Mouse (Mus musculus): ENCODE data around the gene Arhgef3.

Arhgef3 gene

DNA sequence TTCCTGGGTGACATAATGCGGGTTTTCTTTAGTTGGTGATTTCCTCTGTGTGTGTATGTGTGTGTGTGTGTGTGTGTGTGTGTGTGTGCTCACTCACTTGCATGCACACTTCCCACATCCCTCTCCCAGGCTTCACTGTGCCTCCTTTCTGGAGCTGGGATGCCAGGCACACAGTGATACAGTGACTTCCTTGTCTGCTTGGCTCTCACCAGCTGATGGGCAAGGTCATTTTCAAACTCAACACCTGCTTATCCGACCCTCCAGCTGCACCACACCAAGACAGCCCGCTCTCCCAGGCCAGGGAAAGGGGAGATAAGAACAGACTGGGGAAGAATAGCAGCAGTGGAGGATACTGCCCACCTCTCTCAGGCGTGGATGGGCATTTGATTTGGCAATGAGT, 52.5 kb downstream of the Arhgef3 start:
- no peak for DNase-seq

DNA sequence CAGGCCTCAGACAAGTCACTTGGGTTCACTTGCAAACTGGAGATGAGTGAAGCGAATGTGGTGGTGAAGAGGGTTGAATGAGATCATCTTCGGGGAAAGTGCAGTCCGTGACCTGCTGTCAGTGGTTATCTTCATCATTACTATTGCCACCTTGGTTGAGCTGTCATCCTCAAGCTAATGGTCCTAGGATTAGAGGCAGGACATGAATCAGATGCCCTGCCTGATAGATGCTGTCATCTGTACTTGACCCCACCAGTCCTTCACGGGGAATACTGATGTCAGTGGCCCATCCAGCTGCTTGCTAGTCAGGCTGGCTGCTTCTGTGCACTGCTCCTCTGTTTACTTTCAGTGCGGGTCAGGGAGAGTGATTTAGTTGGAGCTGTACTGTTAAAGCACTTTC, 53.7 kb downstream of the Arhgef3 start:
- DNase-seq = no peak

DNA sequence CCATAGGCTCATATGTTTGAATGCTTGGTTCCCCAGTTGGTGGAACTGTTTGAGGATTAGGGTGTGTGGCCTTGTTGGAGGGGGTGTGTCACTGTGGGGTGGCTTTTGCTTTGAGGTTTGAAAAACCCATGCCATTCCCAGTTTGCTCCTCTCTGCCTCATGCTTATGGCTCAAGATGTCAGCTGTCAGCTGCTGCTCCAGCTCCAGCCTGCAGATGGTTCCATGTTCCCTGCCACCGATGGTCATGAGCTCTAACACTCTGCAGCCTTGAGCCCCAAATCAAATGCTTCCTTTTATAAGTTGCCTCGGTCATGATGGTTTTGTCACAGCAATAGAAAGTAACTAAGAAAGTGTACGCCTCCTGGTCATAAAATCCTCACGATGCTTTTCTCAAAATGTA, 54.6 kb downstream of the Arhgef3 start:
- DNase-seq = no peak

DNA sequence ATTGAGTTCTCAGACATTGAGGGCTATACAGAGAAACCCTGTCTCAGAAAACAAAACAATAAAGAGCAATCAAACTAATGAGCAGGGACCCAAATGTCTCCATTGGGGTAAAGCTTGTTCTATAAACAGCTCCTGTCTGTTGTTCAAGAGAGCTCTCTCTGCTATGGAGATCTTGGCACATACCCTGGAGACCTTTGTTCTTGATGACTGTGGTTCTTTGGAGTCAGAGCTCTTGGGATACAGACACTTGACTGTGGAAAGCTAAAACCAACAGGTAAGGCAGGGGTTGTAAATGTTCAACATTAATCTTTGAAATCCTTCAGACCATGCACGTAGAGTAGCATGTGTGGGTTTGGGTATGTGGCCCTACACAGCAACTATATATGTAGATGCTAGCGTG, 55.7 kb downstream of the Arhgef3 start:
- no peak for DNase-seq

DNA sequence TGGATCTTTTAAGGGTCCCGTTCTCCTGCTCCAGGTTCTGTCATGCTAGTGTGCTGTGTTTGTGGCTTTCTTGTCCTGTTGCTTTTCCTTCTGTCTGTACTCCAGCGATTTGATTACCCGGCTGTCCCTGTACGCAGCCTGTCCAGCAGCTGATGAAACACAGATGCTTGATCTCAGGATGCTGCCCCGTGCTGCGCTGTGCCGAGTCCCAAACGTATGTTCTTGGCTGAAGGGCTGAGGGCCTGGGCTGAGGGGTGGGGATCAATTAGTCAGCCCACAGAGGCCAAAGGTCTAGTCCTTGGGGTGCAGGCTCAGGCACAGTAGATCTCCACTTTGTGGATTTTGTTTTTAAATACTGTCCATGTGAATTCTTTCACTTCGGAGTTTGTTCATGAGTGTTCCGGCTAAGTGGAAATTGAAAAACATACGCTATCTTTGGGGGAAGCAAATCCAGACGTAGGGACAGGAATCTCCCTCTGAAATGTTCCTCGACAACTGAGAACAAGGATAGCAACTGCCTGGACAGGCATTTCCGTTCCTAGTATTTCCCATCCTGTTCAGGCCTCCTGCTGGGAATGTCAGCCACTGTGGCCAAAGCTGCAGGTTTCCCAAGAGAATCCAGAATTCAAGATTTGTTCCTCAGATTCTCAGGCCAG, 56.6 kb downstream of the Arhgef3 start:
- DNase-seq = no peak

DNA sequence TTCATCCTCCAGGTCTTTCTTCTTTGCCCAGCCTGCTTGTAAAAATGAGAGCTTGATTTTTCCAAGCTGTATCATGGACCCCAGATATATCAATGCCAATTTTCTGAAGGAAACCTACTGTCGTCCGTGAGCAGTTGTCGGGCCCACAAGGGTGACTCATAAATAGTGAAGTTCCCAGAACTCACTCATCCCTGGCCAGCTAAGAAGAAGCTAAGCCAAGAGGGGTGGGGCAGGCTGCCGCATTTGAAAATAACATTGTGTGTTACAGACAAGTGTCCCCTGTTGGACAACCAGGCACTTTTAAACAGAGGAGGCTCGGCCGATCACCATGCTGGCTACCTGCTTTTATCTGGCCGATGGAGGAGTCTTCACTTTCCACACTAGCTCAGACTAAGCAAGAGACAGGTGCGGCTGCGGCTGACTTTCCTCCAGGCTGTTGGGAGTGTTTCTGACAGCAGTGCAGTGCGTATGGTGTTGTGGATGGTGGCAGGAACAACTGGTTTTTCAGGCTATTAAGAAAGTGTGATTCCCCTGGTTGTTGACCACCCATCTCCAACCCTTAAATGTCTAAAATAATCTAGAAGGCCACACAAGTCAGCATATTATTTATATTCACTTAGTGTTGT, 58.6 kb downstream of the Arhgef3 start:
- no peak for DNase-seq

DNA sequence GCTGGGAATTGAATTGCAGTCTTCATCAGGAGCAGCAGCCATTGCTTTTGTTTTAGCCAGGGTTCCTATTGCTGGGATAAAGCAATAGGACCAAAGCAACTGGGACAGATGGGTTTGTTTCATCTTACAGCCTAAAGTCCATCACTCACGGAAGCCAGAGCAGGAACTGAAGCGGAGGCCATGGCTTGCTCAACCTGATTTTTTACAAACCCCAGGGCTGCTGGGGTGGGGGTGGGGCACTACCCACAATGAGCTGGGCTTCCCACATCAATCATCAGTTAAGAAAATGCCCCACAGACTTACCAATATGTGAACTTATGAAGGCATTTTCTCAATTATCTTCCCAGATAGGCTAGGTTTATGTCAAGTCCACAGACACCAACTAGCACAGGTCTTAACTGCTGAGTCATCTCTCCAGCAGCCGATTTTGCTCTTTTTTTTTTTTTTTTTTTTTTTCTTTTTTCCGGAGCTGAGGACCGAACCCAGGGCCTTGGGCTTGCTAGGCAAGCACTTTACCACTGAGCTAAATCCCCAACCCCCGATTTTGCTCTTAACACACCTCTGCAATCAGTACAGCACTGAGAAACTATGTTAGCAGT, 59.6 kb downstream of the Arhgef3 start:
- no peak for DNase-seq

DNA sequence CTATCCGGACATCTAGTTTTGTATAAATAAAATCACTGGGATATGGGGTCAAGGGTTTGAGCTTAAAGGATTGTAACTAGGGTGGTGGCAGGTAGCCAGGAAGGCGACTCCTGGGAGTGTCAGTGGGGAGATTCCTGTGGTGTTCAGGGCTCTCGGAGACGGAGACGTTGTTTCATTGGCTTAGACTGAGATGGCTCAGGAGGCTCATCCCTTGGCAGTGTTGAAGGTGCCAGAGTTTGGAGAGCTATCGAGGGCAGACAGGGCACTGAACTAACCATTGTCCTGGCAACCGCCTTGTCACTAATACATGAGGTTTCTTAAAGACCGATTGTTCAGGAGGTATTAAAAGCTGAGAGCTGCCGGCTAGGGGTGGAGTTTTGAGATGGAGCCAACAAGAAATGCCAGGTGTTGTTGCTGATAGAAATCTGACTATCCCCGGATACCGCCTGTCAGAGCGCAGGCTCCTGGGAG, 60.2 kb downstream of the Arhgef3 start:
- DNase-seq = peak; percentile 39 to 47

DNA sequence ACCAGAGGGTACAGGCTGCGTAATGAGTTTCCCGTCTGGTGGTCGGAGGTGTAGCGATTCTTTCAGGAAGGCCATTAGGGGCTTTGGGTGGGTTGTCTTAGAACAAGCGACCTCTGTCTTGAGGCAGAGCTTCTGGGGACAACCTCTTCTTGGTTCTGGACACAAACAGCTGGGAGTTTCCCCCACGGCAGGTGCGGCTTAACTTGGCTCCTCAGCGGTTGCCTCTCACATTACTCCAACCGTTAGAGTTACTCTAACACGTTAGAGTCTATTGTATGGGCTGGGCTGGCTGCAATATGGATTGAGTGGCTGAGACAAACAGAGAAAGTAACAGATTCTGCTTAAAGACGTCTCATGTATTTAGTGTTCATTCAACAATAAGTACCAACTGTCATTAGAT, 60.6 kb downstream of the Arhgef3 start:
- no peak for DNase-seq

DNA sequence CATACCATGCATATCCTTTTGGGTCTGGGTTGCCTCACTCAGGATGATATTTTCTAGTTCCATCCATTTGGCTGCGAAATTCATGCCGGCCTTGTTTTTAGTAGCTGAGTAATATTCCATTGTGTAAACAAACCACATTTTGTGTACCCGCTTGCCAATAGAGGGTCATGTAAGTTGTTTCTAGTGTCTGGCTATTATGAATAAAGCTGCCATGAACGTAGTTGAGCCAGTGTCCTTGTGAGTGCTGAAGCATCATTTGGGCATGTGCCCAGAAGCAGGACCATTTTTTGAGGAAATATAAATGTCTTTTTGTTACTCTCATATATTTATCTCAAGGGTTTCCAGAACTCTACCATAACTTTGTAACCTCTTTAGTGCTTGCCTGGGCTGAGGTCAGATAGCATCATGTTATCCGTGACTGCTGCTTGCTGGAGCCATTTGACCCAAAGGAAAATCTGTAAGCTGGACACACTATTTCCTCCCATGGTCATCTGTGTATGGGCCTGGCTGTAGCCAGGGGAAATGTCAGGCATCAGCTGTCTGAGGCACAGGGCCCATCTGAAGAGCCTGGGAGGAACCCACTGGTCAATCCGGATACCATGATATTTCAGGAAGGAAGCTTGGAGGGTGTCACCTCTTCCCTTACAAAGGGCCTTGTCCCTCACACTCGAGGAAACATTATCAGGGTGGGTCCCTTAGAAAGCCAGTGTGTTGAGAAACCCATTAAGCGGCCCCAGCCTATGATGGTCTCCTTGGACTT, 63.3 kb downstream of the Arhgef3 start:
- no peak for DNase-seq

DNA sequence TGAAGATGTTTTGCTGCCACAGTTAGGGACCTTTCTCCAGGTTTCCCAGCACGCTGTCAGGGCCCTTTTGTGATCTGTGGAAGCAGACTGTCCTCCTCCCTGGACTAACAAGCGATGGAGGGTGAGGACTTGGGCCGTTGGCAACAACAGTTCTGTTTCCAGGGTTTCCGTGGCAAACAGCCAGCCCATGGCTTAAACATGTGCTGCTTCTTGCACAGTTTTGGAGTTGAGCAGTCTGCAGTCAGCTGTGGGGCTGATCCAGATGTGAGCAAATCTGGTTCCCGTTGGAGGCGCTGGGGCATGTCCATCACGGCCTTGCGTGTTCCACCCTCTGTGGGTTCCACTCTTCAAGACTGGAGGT, 63.8 kb downstream of the Arhgef3 start:
- peak; percentile 76 to 79 for DNase-seq

DNA sequence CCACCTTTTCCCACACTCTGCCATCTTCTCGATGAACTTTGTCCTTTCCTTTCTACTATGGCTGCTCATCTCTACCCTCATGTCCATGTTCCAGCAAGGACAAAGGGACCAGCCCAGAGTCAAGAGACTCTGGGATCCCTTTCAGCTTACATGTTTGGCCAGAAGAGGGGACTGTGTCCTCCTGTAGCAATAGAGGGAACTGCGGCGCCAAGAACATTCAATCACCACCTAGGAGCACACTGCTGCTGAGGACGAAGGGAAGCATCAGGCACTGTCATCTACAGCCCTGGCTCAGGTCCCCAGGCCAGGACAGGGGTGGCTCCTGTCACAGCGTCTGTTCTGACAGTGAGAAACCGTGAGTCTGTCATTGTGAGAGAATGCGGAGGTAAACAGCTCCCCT, 65.1 kb downstream of the Arhgef3 start:
- DNase-seq = no peak

DNA sequence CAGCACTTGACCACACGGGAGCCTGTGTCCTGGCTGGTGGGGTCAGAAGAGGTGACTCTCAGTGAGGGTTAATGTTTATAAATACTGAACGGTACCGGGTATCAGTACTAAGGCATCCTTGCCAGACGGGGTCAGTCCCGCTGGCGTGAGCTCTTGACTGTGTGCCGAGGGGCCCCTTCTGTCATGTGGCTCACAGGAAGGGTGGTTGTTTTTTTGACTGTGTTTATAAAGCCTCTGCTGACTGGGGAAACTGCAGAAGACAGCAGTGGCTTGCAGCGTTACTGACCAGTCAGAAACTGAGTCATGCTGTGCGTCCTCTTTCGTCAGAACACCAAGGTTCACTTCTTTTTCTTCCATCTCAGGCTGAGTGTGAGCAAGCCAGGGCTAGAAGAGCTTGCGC, 67.4 kb downstream of the Arhgef3 start:
- DNase-seq = peak in 1 of 2 experiments; percentile 30

DNA sequence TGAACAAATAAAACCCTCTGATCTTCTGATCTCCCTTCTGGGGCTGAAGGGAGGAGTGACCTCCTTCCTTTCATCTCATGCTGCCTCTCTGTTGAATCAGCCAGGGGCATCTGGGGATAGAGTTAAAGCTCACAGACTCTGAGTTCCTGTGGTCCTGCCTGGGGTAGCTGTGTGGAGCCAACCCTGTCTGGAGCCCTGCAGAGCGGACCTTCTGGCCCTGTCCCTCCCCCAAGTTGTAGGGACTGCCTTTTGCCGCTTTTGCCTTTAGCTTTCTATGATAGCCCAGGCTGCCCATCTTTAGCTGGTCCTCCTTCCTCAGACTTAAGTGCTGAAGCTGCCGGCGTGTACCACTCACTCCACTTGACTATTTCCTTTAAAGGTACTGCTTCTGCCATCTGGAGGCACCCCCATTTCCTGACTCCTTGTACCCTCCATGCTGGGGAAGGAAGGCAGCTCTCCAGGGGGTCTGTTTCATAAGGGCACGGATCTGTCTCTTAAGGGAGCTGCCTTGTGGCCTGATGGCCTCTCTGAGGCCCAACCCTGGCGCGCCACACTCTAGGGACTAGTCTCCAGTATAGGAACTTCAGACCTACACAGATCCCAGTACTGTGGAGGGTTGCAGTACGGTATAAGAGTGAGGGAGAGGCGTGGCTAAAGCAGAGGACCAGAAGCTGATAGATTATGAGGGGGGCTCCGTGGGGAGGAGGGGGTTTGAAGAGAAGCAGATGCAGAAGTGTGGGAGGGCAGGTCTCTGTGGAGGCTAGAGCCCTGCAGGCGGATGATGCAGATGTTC, 68.1 kb downstream of the Arhgef3 start:
- peak in 1 of 2 experiments; percentile 34 for DNase-seq

DNA sequence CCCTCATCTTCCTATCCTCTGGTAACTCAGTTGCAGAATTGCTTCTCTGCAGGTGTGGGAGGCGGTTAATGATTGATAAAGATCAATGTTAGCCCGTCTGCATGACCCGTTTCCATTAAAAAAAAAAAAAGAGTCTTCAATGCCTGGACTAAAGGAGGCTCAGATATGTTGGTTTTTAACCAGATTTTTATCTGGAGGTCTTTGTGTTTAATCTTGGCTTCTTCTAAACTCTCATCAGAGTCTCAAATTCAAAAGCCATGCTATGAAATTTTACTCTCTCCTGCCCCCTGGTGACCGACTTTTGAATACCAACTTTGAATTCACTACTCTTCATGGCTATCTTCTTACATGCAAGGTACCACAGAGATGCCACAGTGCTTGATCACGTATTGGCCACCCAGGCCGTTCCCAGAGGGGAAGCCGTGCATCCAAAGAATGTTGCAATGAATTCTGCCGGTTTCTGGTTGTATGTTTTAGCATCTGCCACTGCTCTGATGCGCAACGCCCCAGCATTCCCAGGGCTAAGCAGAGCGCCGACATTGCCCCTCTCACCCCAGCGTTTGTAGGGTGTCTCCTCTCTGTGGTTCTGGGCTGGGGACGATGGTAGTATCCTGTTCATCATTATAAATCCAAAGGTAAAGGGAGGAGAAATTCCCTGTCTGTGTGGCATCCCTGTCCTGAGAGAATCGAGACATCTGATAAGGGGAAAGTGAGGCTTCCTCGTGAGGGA, 69.0 kb downstream of the Arhgef3 start:
- DNase-seq = peak; percentile 82 to 87

DNA sequence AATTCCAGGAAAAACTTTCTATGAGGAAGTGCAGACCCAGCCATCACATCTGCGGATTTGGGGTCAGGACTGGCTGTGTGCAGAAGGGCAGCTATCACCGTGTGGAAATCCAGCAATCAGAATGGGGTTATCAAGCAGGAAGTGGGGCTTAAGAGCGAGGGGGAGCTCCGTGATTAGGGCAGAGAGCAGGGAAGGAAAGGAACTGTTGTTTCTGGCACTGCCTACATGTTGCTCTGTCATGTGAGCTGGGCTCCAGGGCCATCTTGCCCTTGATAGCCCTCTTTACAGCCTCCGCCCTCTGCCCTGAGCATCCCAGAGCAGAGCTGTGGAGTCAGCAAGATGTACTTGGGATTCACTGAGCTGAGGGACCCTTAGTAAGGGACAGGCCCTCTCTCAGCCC, 71.2 kb downstream of the Arhgef3 start:
- no peak for DNase-seq

DNA sequence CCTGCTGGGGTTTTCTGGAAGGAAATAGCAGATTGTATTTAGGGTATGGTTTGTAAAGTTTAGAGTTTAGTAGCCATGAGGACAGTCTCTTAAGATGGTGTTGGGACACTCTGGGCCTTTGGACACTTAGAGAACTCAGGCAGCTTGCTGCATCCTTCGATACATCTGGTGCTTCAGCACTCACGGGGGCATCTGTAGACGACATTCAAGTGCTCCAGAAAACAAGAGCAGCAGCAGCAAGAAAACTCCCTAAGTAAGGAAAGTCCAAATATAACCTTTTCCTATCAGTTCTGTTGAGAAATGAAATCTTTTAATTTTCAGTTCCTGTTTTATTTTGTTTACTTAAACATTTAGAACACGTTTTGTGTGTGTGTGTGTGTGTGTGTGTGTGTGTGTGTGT, 71.9 kb downstream of the Arhgef3 start:
- no peak for DNase-seq

DNA sequence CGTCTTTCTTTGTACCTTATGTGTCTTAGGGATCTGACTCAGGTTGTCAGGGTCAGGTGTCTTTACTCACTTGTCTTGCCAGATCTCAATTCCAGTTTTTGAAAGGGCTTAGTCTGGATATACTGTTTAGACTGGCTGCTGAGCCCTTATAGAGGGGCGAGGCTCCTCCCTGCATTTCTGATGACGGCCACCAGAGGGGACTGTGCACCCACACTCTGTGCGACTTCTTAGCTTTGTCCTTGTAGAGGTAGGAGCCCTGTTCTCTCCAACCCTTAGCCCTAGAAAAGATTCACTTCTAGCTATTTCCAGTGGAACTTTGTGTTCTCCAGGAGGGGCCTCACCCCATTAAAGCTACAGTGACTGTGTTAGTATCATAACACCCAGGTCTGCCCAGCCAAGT, 72.3 kb downstream of the Arhgef3 start:
- peak; percentile 89 to 91 for DNase-seq

DNA sequence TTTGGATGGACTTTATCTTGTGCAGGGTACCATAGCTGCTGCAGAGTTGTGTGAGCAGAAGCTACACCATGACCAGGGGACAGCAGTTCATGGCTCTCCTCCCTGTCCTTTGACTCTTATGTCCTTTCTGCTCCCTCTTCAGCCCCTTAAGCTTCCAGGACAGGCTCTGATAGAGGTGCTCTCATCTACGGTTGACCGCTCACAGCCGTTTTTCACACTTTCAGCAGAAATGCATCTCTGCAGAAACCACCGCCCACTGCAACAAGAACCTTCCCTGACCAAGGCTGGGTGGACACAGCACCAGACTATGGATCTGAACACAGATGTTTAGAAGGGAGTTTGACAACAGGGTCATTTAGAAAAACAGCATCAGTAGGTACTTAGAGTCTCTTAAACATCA, 73.2 kb downstream of the Arhgef3 start:
- DNase-seq = no peak

DNA sequence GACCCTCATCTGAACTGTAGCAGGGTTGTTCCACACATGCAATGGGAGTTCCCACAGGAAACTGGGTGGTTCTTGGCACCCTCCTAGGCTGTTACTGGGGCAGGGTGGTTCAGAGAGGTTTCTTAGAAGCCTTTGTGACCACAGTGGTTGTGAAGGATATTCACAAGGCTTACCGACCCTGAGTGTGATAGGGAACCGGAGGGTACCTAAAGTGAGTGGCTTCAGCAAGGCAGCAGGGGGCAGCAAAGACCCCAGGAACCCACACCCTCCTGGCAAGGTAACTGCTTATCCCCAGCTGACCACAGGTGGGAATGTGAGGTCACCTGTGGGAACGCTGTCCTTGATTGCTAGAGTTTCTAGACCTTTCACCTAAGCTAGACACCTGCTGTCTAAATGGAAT, 77.8 kb downstream of the Arhgef3 start:
- DNase-seq = peak; percentile 49 to 50

DNA sequence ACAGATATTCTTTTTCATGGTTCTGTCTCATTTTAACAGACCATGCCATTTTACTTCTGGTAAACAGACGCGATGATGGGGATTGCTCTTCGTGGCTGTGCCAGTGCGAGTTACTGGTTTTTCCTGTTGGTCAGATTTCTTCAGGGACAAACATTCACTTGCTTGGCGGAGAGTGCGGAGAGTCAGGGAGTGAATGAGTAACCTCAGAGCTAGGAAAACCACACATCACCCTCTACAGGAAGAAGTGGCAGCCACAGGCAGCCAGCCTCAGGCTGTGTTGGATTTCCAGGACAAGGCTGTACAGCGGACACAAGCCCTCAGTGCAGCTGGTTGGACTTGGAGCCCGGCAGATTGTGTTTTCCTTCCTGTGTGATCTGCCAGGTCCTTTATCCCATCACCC, 82.3 kb downstream of the Arhgef3 start:
- no peak for DNase-seq

DNA sequence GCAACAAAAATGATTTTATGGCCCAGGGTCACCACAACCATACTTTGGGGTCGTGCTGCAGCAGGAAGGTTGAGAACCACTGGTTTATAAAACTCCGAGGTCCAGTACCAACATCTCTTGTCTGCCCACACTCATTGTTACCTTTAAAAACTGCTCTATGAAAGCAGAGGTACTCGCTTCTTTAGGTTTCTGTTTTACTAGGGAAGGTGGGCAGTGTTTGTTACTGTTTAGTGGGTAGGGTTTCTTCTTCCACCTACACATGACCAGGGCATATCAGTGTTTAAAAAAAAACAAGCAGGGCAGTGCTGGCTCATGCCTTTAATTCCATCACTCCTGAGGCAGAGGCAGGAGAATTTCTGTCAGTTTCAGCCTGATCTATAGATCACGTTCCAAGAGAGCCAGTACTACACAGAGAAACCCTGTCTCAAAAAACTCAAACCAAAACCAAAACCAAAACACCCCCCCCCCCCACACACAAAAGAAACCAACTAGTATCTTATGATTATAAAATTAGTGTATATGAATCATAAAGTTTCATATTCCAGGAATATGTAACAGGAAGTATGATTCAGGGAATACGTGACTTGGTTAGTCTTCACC, 83.9 kb downstream of the Arhgef3 start:
- DNase-seq = no peak

Data from cerebellum, postnatal 10 days (tissue).